Mouse (Mus musculus) embryonic facial prominence, embryonic 10.5 days (tissue): ENCODE results near the gene Kxd1. TPM values are rescaled to one million over a fixed set of nuclear protein-coding genes. Genes with fewer than 3 reads are reported as not detected.

Experiments used
- DNase-seq: peaks from one replicate; pipeline ENCODE4 v3.0.0-alpha.2; 2017; ENCODE audit warnings: low spot score
- H3K27ac ChIP-seq: fragments of 300-500 bp; sonication (generic); replicated peaks from 2 replicates; pipeline ENCODE4 v1.5.1; 2016; ENCODE audit warnings: mild to moderate bottlenecking
- H3K27me3 ChIP-seq: fragments of 300-500 bp; sonication (generic); replicated peaks from 2 replicates; pipeline ENCODE4 v1.6.1; 2016; ENCODE audit warnings: low read depth, mild to moderate bottlenecking; ENCODE audit not compliant: poor library complexity, severe bottlenecking
- H3K36me3 ChIP-seq: fragments of 300-500 bp; sonication (generic); replicated peaks from 2 replicates; pipeline ENCODE4 v1.6.1; 2016; ENCODE audit warnings: mild to moderate bottlenecking, moderate library complexity
- H3K4me1 ChIP-seq: fragments of 300-500 bp; sonication (generic); 2 replicates; pipeline ENCODE4 v1.6.1; 2016
- H3K4me3 ChIP-seq: fragments of 300-500 bp; sonication (generic); 2 replicates; pipeline ENCODE4 v1.5.1; 2016; ENCODE audit warnings: mild to moderate bottlenecking, moderate library complexity
- H3K9me3 ChIP-seq: fragments of 300-500 bp; sonication (generic); 2 replicates; pipeline ENCODE4 v1.6.1; 2016; ENCODE audit warnings: mild to moderate bottlenecking
- WGBS: fragments of 180-500 bp; shearing (Covaris S2); methylation state at CpG from one replicate; pipeline ENCODE4 v1.1.7; 2016; 5-methylcytosine and 5-hydroxymethylcytosine counted together
- polyA plus RNA-seq: library from polyadenylated mRNA; unstranded; fragments of >200 nt; fragmentation: Nextera tagmentation; extraction: Ambion mirVana; gene quantifications from 2 replicates; pipeline ENCODE4 v1.2.1, GENCODE M21; 2016

Gene Kxd1
- polyA plus RNA-seq, 1 experiment from 2014 or later = 51.0 TPM

GRCm38 (mm10) chr8:70486191-70486681 lies 41.5 kb downstream of the Kxd1 start:
- H3K36me3 ChIP-seq = peaks cover 8% of the 10 kb centered on the region; the same call in 1 of the 2 replicates
- peak overlapping the region; percentile 87 for H3K27ac ChIP-seq
- no peak for DNase-seq
- peaks cover 99% of the 10 kb centered on the region for H3K27me3 ChIP-seq
- peaks cover 57% of the 10 kb centered on the region for H3K4me1 ChIP-seq
- WGBS = 51% methylated on average over 7 of the region's 7 CpGs
- no peaks in the 10 kb centered on the region for H3K9me3 ChIP-seq
- peak overlapping the region; percentile 73 for H3K4me3 ChIP-seq

GRCm38 (mm10) chr8:70482943-70483342 lies 44.8 kb downstream of the Kxd1 start:
- H3K27ac ChIP-seq = no peak overlapping the region
- DNase-seq = no peak
- peaks cover 30% of the 10 kb centered on the region for H3K4me1 ChIP-seq
- no peak overlapping the region for H3K4me3 ChIP-seq
- peaks cover 83% of the 10 kb centered on the region for H3K27me3 ChIP-seq
- no peaks in the 10 kb centered on the region for H3K9me3 ChIP-seq
- peaks cover 8% of the 10 kb centered on the region; the same call in 1 of the 2 replicates for H3K36me3 ChIP-seq
- 62% methylated on average over 2 of the region's 2 CpGs for WGBS

- Histone ChIP-seq H3K27me3 (peaks cover 79% of the 10 kb centered on the region), H3K4me3 (no peak overlapping the region)
These were observed 45.8 kb downstream of the Kxd1 start for GRCm38 (mm10) chr8:70481908-70482307.

GRCm38 (mm10) chr8:70477269-70477982 lies 50.3 kb downstream of the Kxd1 start:
- Histone ChIP-seq H3K27ac (peak overlapping the region; percentile 94), H3K4me1 (peaks cover 36% of the 10 kb centered on the region), H3K4me3 (peak overlapping the region; percentile 95), H3K36me3 (peaks cover 7% of the 10 kb centered on the region), H3K27me3 (peaks cover 35% of the 10 kb centered on the region), H3K9me3 (no peaks in the 10 kb centered on the region)
- WGBS = under 1% methylated on average over 21 of the region's 21 CpGs
- DNase-seq = peak; percentile 85

More at GRCm38 (mm10) chr8:70481908-70482307, 45.8 kb downstream of the Kxd1 start:
- Histone ChIP-seq H3K27ac (no peak overlapping the region), H3K36me3 (peaks cover 8% of the 10 kb centered on the region; the same call in 1 of the 2 replicates), H3K4me1 (peaks cover 30% of the 10 kb centered on the region), H3K9me3 (no peaks in the 10 kb centered on the region)
- no peak for DNase-seq
- WGBS = 77% methylated on average over 3 of the region's 3 CpGs

- H3K9me3 ChIP-seq = no peaks in the 10 kb centered on the region
These were observed 51.2 kb downstream of the Kxd1 start, which contains the start of gene Klhl26 for GRCm38 (mm10) chr8:70476333-70477268. Gene Klhl26 (minus strand): TSS chr8:70476968.

GRCm38 (mm10) chr8:70471856-70472255 lies 55.9 kb downstream of the Kxd1 start:
- WGBS = 94% methylated on average over 7 of the region's 7 CpGs
- H3K4me3 ChIP-seq = no peak overlapping the region
- no peak overlapping the region for H3K27ac ChIP-seq
- H3K36me3 ChIP-seq = peaks cover 23% of the 10 kb centered on the region
- H3K9me3 ChIP-seq = no peaks in the 10 kb centered on the region
- no peak for DNase-seq
- no peaks in the 10 kb centered on the region for H3K27me3 ChIP-seq
- H3K4me1 ChIP-seq = peaks cover 45% of the 10 kb centered on the region

More at GRCm38 (mm10) chr8:70476333-70477268, 51.2 kb downstream of the Kxd1 start, which contains the start of gene Klhl26:
- H3K36me3 ChIP-seq = peaks cover 7% of the 10 kb centered on the region
- WGBS = under 1% methylated on average over 53 of the region's 53 CpGs
- H3K27ac ChIP-seq = peak within 1 kb of the TSS; percentile 94
- peak; percentile 97 for DNase-seq
- peaks cover 27% of the 10 kb centered on the region for H3K27me3 ChIP-seq
- H3K4me3 ChIP-seq = peak within 1 kb of the TSS; percentile 95
- H3K4me1 ChIP-seq = peaks cover 36% of the 10 kb centered on the region

GRCm38 (mm10) chr8:70469938-70470337 lies 57.8 kb downstream of the Kxd1 start:
- Histone ChIP-seq H3K4me1 (peaks cover 34% of the 10 kb centered on the region), H3K4me3 (no peak overlapping the region), H3K27me3 (no peaks in the 10 kb centered on the region), H3K9me3 (no peaks in the 10 kb centered on the region), H3K27ac (no peak overlapping the region), H3K36me3 (peaks cover 32% of the 10 kb centered on the region)
- 70% methylated on average over 2 of the region's 2 CpGs for WGBS
- no peak for DNase-seq

GRCm38 (mm10) chr8:70469295-70469916 lies 58.4 kb downstream of the Kxd1 start:
- Histone ChIP-seq H3K9me3 (no peaks in the 10 kb centered on the region), H3K4me1 (peaks cover 35% of the 10 kb centered on the region), H3K27me3 (no peaks in the 10 kb centered on the region), H3K4me3 (no peak overlapping the region), H3K36me3 (peaks cover 30% of the 10 kb centered on the region), H3K27ac (peak overlapping the region; percentile 31; the same call in 1 of the 2 replicates)
- WGBS = 67% methylated on average over 10 of the region's 10 CpGs
- no peak for DNase-seq

- Histone ChIP-seq H3K9me3 (no peaks in the 10 kb centered on the region), H3K4me1 (peaks cover 42% of the 10 kb centered on the region), H3K36me3 (peaks cover 34% of the 10 kb centered on the region), H3K27ac (no peak overlapping the region), H3K4me3 (no peak overlapping the region), H3K27me3 (no peaks in the 10 kb centered on the region)
- no peak for DNase-seq
- 91% methylated on average over 4 of the region's 4 CpGs for WGBS
These were observed 59.0 kb downstream of the Kxd1 start for GRCm38 (mm10) chr8:70468733-70469132.

GRCm38 (mm10) chr8:70467907-70468306 lies 59.8 kb downstream of the Kxd1 start:
- H3K27ac ChIP-seq = no peak overlapping the region
- H3K4me3 ChIP-seq = no peak overlapping the region
- 80% methylated on average over 1 of the region's 1 CpGs for WGBS
- DNase-seq = no peak
- peaks cover 34% of the 10 kb centered on the region for H3K36me3 ChIP-seq
- H3K4me1 ChIP-seq = peaks cover 47% of the 10 kb centered on the region
- no peaks in the 10 kb centered on the region for H3K9me3 ChIP-seq
- H3K27me3 ChIP-seq = no peaks in the 10 kb centered on the region

GRCm38 (mm10) chr8:70467229-70467725 lies 60.5 kb downstream of the Kxd1 start:
- 67% methylated on average over 5 of the region's 5 CpGs for WGBS
- peak overlapping the region; percentile 21; the same call in 1 of the 2 replicates for H3K27ac ChIP-seq
- peaks cover 47% of the 10 kb centered on the region for H3K4me1 ChIP-seq
- DNase-seq = no peak
- no peaks in the 10 kb centered on the region for H3K27me3 ChIP-seq
- no peak overlapping the region for H3K4me3 ChIP-seq
- peaks cover 34% of the 10 kb centered on the region for H3K36me3 ChIP-seq
- no peaks in the 10 kb centered on the region for H3K9me3 ChIP-seq

GRCm38 (mm10) chr8:70466771-70467170 lies 61.0 kb downstream of the Kxd1 start:
- H3K4me3 ChIP-seq = no peak overlapping the region
- H3K36me3 ChIP-seq = peaks cover 34% of the 10 kb centered on the region
- no peaks in the 10 kb centered on the region for H3K9me3 ChIP-seq
- no peaks in the 10 kb centered on the region for H3K27me3 ChIP-seq
- 68% methylated on average over 11 of the region's 11 CpGs for WGBS
- H3K4me1 ChIP-seq = peaks cover 48% of the 10 kb centered on the region
- DNase-seq = no peak
- H3K27ac ChIP-seq = peak overlapping the region; percentile 21; the same call in 1 of the 2 replicates
